Mouse (Mus musculus) thymus, adult 2 months (tissue): ENCODE data around the gene Acyp2.

Experiments used
- CTCF ChIP-seq: fragments of 200-500 bp; IDR thresholded peaks from 2 replicates; pipeline ENCODE4 v1.5.1; 2012; ENCODE audit warnings: mild to moderate bottlenecking, control low read depth, low read length, moderate library complexity, borderline replicate concordance; ENCODE audit not compliant: control insufficient read depth, poor library complexity, insufficient read depth; ENCODE audit errors: extremely low read depth
- POLR2A ChIP-seq: fragments of 200-500 bp; IDR thresholded peaks from 2 replicates; pipeline ENCODE4 v1.6.1; 2012; ENCODE audit warnings: mild to moderate bottlenecking, low read length, control low read depth, moderate library complexity; ENCODE audit not compliant: control insufficient read depth, poor library complexity, insufficient read depth; ENCODE audit errors: extremely low read depth

GRCm38 (mm10) chr11:30578931-30579330, 70.5 kb downstream of the Acyp2 start:
- TF ChIP-seq CTCF (no peak), POLR2A (no peak)
